Mouse (Mus musculus) G1E (cell line): ENCODE results near the gene Arpc1a.

Source experiments
- CTCF ChIP-seq: IDR thresholded peaks from 2 replicates; pipeline ENCODE4 v1.5.1; 2012; ENCODE audit warnings: low read depth, low read length, inconsistent platforms, mixed read lengths
- GATA1 ChIP-seq: IDR thresholded peaks from 2 replicates; pipeline ENCODE4 v1.6.1; 2012; ENCODE audit warnings: borderline replicate concordance, low read length, inconsistent platforms, mixed read lengths
- POLR2AphosphoS5 ChIP-seq: IDR thresholded peaks from 2 replicates; pipeline ENCODE4 v1.6.1; 2012; ENCODE audit warnings: low read depth, low read length, inconsistent platforms; ENCODE audit not compliant: insufficient replicate concordance
- TAL1 ChIP-seq: conservative IDR thresholded peaks from 2 replicates; pipeline ENCODE4 v1.6.1; 2012; ENCODE audit warnings: low read depth, low read length, inconsistent platforms, mixed read lengths

GRCm38 (mm10) chr5:145083632-145084451, at the start of gene Arpc1a, which contains the start of gene Kpna7:
- TF ChIP-seq CTCF (no peak), GATA1 (no peak), TAL1 (no peak), POLR2AphosphoS5 (no peak)
